Mouse (Mus musculus): ENCODE results near the gene Adprh.

DNA sequence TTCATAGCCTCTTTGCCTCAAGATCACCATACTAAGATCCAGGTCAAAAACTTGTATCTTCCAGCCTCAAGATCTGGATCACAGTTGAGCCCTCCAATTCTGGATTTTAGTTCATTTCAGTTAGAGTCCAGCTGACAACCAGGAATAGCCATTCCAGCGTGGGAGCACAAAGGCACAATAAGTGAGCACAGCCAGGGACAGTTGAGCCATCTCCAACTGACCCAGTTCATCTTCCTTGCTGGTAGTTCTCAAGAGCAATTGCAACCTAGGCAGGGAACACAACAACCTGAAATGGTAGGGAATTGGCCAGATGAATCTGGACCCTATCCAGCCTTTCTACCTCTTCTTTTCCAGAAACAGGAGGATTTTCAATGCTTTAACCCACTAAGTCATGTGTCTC is 13.3 kb downstream of the Adprh start:
- TF ChIP-seq ZNF384 (IDR thresholded peaks at IDR 0.05; ENCODE audit: low read depth, low read length) = no peak
- no peak for TF ChIP-seq HCFC1 (IDR thresholded peaks at IDR 0.05; ENCODE audit: borderline replicate concordance, insufficient read depth, low read length)

Data from ES-E14 (cell line).